Mouse (Mus musculus): ENCODE measurements around the gene 1700122O11Rik. TPM values are rescaled to one million over a fixed set of nuclear protein-coding genes. Genes with fewer than 3 reads are reported as not detected.
A peak's percentile ranks its signal among the peaks of the same experiment; 100 is the strongest.

1700122O11Rik gene
- total RNA-seq (2017) = not detected in 3 replicates

- ATAC-seq (replicated peaks; ENCODE audit: insufficient number of reproducible peaks, low FRiP score, low TSS enrichment, poor library complexity, severe bottlenecking) = no peak
These were observed at the start of gene 1700122O11Rik for GRCm38 (mm10) chr17:48038193-48038592. Gene 1700122O11Rik (minus strand): TSS chr17:48038293.

- ATAC-seq (replicated peaks; ENCODE audit: insufficient number of reproducible peaks, low FRiP score, low TSS enrichment, poor library complexity, severe bottlenecking) = no peak
These were observed 42.5 kb upstream of the 1700122O11Rik start for GRCm38 (mm10) chr17:48080626-48081025.

- ATAC-seq (replicated peaks; ENCODE audit: insufficient number of reproducible peaks, low FRiP score, low TSS enrichment, poor library complexity, severe bottlenecking) = no peak
These were observed 29.6 kb upstream of the 1700122O11Rik start for GRCm38 (mm10) chr17:48067729-48068128.

- ATAC-seq (replicated peaks; ENCODE audit: insufficient number of reproducible peaks, low FRiP score, low TSS enrichment, poor library complexity, severe bottlenecking) = no peak
These were observed 29.1 kb upstream of the 1700122O11Rik start for GRCm38 (mm10) chr17:48067083-48067614.

GRCm38 (mm10) chr17:48065081-48065501 lies 27.0 kb upstream of the 1700122O11Rik start:
- no peak for ATAC-seq (replicated peaks; ENCODE audit: insufficient number of reproducible peaks, low FRiP score, low TSS enrichment, poor library complexity, severe bottlenecking)

- ATAC-seq (replicated peaks; ENCODE audit: insufficient number of reproducible peaks, low FRiP score, low TSS enrichment, poor library complexity, severe bottlenecking) = no peak
These were observed 26.2 kb upstream of the 1700122O11Rik start for GRCm38 (mm10) chr17:48064196-48064843.

- no peak for ATAC-seq (replicated peaks; ENCODE audit: insufficient number of reproducible peaks, low FRiP score, low TSS enrichment, poor library complexity, severe bottlenecking)
These were observed 19.3 kb upstream of the 1700122O11Rik start for GRCm38 (mm10) chr17:48057382-48057781.

- ATAC-seq (replicated peaks; ENCODE audit: insufficient number of reproducible peaks, low FRiP score, low TSS enrichment, poor library complexity, severe bottlenecking) = no peak
These were observed 17.2 kb upstream of the 1700122O11Rik start for GRCm38 (mm10) chr17:48055076-48055816.

GRCm38 (mm10) chr17:48053646-48054045 lies 15.6 kb upstream of the 1700122O11Rik start:
- ATAC-seq (replicated peaks; ENCODE audit: insufficient number of reproducible peaks, low FRiP score, low TSS enrichment, poor library complexity, severe bottlenecking) = no peak

- ATAC-seq (replicated peaks; ENCODE audit: insufficient number of reproducible peaks, low FRiP score, low TSS enrichment, poor library complexity, severe bottlenecking) = no peak
These were observed 14.4 kb upstream of the 1700122O11Rik start for GRCm38 (mm10) chr17:48052338-48053067.

- no peak for ATAC-seq (replicated peaks; ENCODE audit: insufficient number of reproducible peaks, low FRiP score, low TSS enrichment, poor library complexity, severe bottlenecking)
These were observed 13.7 kb upstream of the 1700122O11Rik start for GRCm38 (mm10) chr17:48051638-48052337.

- ATAC-seq (replicated peaks; ENCODE audit: insufficient number of reproducible peaks, low FRiP score, low TSS enrichment, poor library complexity, severe bottlenecking) = peak; percentile 32; the same call in 1 of the 2 replicates
These were observed 7.5 kb upstream of the 1700122O11Rik start for GRCm38 (mm10) chr17:48045631-48046030.

GRCm38 (mm10) chr17:48043154-48043880 lies 5.2 kb upstream of the 1700122O11Rik start:
- ATAC-seq (replicated peaks; ENCODE audit: insufficient number of reproducible peaks, low FRiP score, low TSS enrichment, poor library complexity, severe bottlenecking) = peak; percentile 65

GRCm38 (mm10) chr17:48041351-48042287 lies 3.5 kb upstream of the 1700122O11Rik start:
- ATAC-seq (replicated peaks; ENCODE audit: insufficient number of reproducible peaks, low FRiP score, low TSS enrichment, poor library complexity, severe bottlenecking) = peak; percentile 36; the same call in 1 of the 2 replicates

- peak; percentile 51; the same call in 1 of the 2 replicates for ATAC-seq (replicated peaks; ENCODE audit: insufficient number of reproducible peaks, low FRiP score, low TSS enrichment, poor library complexity, severe bottlenecking)
These were observed 1.3 kb upstream of the 1700122O11Rik start for GRCm38 (mm10) chr17:48039232-48039866.

GRCm38 (mm10) chr17:48036921-48037320 lies 1.2 kb downstream of the 1700122O11Rik start:
- ATAC-seq (replicated peaks; ENCODE audit: insufficient number of reproducible peaks, low FRiP score, low TSS enrichment, poor library complexity, severe bottlenecking) = no peak

Measured in monocyte, adult 5-6 weeks (primary cell).